ENCODE assay signal across 9 mouse cellular contexts in the genomic region with DNA sequence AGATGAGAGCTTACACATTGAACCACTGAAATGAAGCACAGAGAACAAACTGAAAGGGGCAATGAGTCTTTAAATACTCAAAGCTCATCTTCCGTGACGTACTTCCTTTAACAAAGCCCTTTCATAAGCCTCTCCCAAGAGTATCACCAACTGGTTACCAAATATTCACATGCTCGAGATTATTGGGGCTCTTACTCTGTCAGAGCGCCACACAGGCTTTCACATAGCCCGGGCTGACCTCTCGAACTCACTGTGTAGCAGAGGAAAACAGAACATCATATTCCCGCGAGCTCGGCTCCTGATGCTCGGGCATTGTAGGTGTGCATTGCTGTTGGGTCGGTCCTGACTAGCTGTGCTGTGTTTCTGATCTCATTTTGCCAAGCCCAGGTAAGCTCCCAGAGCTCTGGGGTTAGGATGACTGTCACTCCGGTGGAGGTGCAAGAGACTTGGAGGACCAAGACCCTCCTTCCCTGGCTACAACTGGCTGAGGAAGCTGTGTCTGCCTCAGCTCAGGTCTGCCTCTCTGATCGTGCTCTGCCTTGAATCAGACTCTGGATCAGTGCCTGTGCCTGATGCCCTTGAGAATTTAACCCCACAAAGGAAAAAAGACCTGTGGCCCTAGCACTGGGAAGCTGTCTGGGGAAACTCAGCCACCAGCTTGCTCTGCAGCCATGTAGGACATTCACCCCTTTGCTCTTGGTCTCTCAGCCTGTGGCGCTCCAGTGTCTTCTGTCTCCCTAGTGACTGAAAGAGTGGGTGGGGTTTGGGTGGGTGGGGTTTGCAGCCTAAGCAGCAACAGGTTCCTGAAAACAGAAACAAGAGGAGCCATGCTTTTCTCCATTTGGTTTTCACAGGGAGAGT. TPM values are rescaled to one million over a fixed set of nuclear protein-coding genes. Genes with fewer than 3 reads are reported as not detected.
DNase-seq lines count a peak whose midpoint lies in the region; TF ChIP-seq lines count a peak whose summit lies in the region.
"Had no signal": no experiment of that assay in that cellular context is flagged by ENCODE, and none has a peak within 500 bp of the region (broad histone marks: within the 10 kb centered on the region; RNA-seq: fewer than 3 reads in every experiment).

No protein-coding gene starts in this region.

- no peak for TF ChIP-seq POLR2A in heart, adult 2 months (IDR thresholded peaks at IDR 0.05; ENCODE audit: insufficient read depth, low read depth, low read length)

- peaks cover 27% of the 10 kb centered on the region for H3K4me1 ChIP-seq in heart, adult 2 months (ENCODE audit: control insufficient read depth, insufficient read depth, low read length)
- H3K4me1 ChIP-seq in brown adipose tissue, adult 24 weeks (ENCODE audit: control insufficient read depth, insufficient read depth, insufficient read length, low read length): peaks cover 56% of the 10 kb centered on the region
- H3K4me1 ChIP-seq in limb, embryonic 10.5 days: peaks cover 28% of the 10 kb centered on the region

- 53% methylated on average over 14 of the region's 14 CpGs for WGBS in heart, adult 2 months
- WGBS in macrophage (ENCODE audit: missing documents): 63% methylated on average over 14 of the region's 14 CpGs
- WGBS in limb, embryonic 10.5 days: 74% methylated on average over 14 of the region's 14 CpGs

- H3K79me2 ChIP-seq in heart, adult 2 months (replicated peaks; ENCODE audit: control insufficient read depth, insufficient read depth, low read length): no peaks in the 10 kb centered on the region
- H3K79me2 ChIP-seq in macrophage (ENCODE audit: inconsistent target): peaks cover 92% of the 10 kb centered on the region

- peak overlapping the region; percentile 70 for H3K27ac ChIP-seq in heart, adult 2 months
- H3K27ac ChIP-seq in brown adipose tissue, adult 24 weeks (replicated peaks; ENCODE audit: low read depth, low read length): peak overlapping the region; percentile 91
- peak overlapping the region; percentile 94 for H3K27ac ChIP-seq in macrophage
- H3K27ac ChIP-seq in limb, embryonic 10.5 days: no peak overlapping the region

- no peaks in the 10 kb centered on the region for H3K9me3 ChIP-seq in limb, embryonic 10.5 days (replicated peaks)

- H3K4me3 ChIP-seq in heart, adult 2 months: no peak overlapping the region
- H3K4me3 ChIP-seq in brown adipose tissue, adult 24 weeks (ENCODE audit: insufficient read depth, low read depth, low read length): no peak overlapping the region
- no peak overlapping the region for H3K4me3 ChIP-seq in macrophage (ENCODE audit: inconsistent target)
- no peak overlapping the region for H3K4me3 ChIP-seq in limb, embryonic 10.5 days
- H3K4me3 ChIP-seq: erythroblast, embryonic 14.5 days had no signal

- no peak for TF ChIP-seq EP300 in heart, adult 2 months (IDR thresholded peaks at IDR 0.05; ENCODE audit: insufficient read depth, low read depth, low read length)

- H3K36me3 ChIP-seq in heart, adult 2 months (ENCODE audit: control insufficient read depth, insufficient read depth, low read length): no peaks in the 10 kb centered on the region; the same call in 1 of the 2 replicates
- peaks cover 9% of the 10 kb centered on the region; the same call in 1 of the 2 replicates for H3K36me3 ChIP-seq in macrophage (ENCODE audit: inconsistent target)
- no peaks in the 10 kb centered on the region for H3K36me3 ChIP-seq in limb, embryonic 10.5 days

- no peaks in the 10 kb centered on the region for H3K27me3 ChIP-seq in heart, adult 2 months (ENCODE audit: control insufficient read depth, insufficient read depth, low read length)
- H3K27me3 ChIP-seq in limb, embryonic 10.5 days (ENCODE audit: low read depth, poor library complexity, severe bottlenecking): no peaks in the 10 kb centered on the region

- TF ChIP-seq CTCF in heart, adult 2 months (IDR thresholded peaks at IDR 0.05): no peak

- H3K9ac ChIP-seq in heart, adult 2 months (ENCODE audit: low read depth, low read length): no peak overlapping the region

- peak in 1 of 2 experiments; percentile 39 for DNase-seq in heart, adult 2 months
- DNase-seq in heart, postnatal 36 days: no peak
- peak; percentile 71 for DNase-seq in CD4-positive helper T cell, adult 2 months (ENCODE audit: low read depth, low spot score)
- DNase-seq in frontal cortex, postnatal 36 days (ENCODE audit: low spot score in 2 of 2): no peak
- DNase-seq in ovary, postnatal 36 days (ENCODE audit: low spot score): no peak
- no peak for DNase-seq in limb, embryonic 10.5 days (ENCODE audit: low spot score)

- intact Hi-C loops in heart, adult 2 months (cut with DNase I): no loop called here
- intact Hi-C loops in heart, postnatal 36 days (cut with DNase I): no loop called here

RNA-seq across cellular contexts. Expression of a gene that starts 22.5 kb away (rescaled TPM):
- total RNA-seq in heart, adult 2 months (2021): 10 to 100 TPM; 10.4 to 13.6 TPM
- polyA plus RNA-seq in heart, adult 2 months (2012; rRNA removed): 12.5 and 12.9 TPM in 2 replicates
- 10 to 100 TPM in 1 of 2 experiments, 1 to 10 TPM in 1; 7.5 to 10.2 TPM for total RNA-seq in heart, postnatal 36 days (2021)
- polyA plus RNA-seq in brown adipose tissue, adult 24 weeks (2012; ENCODE audit: insufficient read depth, insufficient read length, missing spikeins): 18.9 and 19.7 TPM in 2 replicates
- 100 to 1,000 TPM; 124 to 877 (median 414) TPM for total RNA-seq in macrophage (2018; cell fraction: chromatin; rRNA removed)
- total RNA-seq in macrophage (2018; cell fraction: cytosol; rRNA removed): 100 to 1,000 TPM in 6 of 26 experiments, 10 to 100 TPM in 20; 31.3 to 188 (median 58.0) TPM
- 100 to 1,000 TPM in 23 of 26 experiments, 10 to 100 TPM in 3; 76.4 to 499 (median 338) TPM for total RNA-seq in macrophage (2018; cell fraction: nucleus; rRNA removed)
- polyA plus RNA-seq in macrophage (2018): 37.2 to 60.7 TPM (median 44.6 TPM) in 3 replicates
- polyA plus RNA-seq in limb, embryonic 10.5 days (2016; fragmentation: Nextera tagmentation; extraction: Ambion mirVana): 4.5 and 8.0 TPM in 2 replicates

RNA-seq across cellular contexts. Expression of a gene that starts 36.1 kb away (rescaled TPM):
- 10 to 100 TPM; 66.7 to 71.9 TPM for total RNA-seq in heart, adult 2 months (2021)
- 17.3 and 36.1 TPM in 2 replicates for polyA plus RNA-seq in heart, adult 2 months (2012; rRNA removed)
- total RNA-seq in heart, postnatal 36 days (2021): 10 to 100 TPM; 56.1 to 62.1 TPM
- 18.0 and 29.7 TPM in 2 replicates for polyA plus RNA-seq in brown adipose tissue, adult 24 weeks (2012; ENCODE audit: insufficient read depth, insufficient read length, missing spikeins)
- total RNA-seq in macrophage (2018; cell fraction: chromatin; rRNA removed): 100 to 1,000 TPM in 25 of 26 experiments, 10 to 100 TPM in 1; 60.7 to 404 (median 167) TPM
- 10 to 100 TPM; 34.1 to 79.6 (median 45.1) TPM for total RNA-seq in macrophage (2018; cell fraction: cytosol; rRNA removed)
- total RNA-seq in macrophage (2018; cell fraction: nucleus; rRNA removed): 100 to 1,000 TPM in 14 of 26 experiments, 10 to 100 TPM in 12; 68.7 to 260 (median 106) TPM
- 31.1 to 76.3 TPM (median 53.5 TPM) in 3 replicates for polyA plus RNA-seq in macrophage (2018)
- polyA plus RNA-seq in limb, embryonic 10.5 days (2016; fragmentation: Nextera tagmentation; extraction: Ambion mirVana): 0.48 and 0.89 TPM in 2 replicates

RNA-seq across cellular contexts. Expression of a gene that starts 37.0 kb away (rescaled TPM):
- total RNA-seq in heart, adult 2 months (2021): 1 to 10 TPM; 8.3 to 8.6 TPM
- 11.2 and 12.0 TPM in 2 replicates for polyA plus RNA-seq in heart, adult 2 months (2012; rRNA removed)
- total RNA-seq in heart, postnatal 36 days (2021): 10 to 100 TPM; 10.5 to 13.8 TPM
- polyA plus RNA-seq in brown adipose tissue, adult 24 weeks (2012; ENCODE audit: insufficient read depth, insufficient read length, missing spikeins): 13.2 and 15.0 TPM in 2 replicates
- 10 to 100 TPM in 4 of 26 experiments, 1 to 10 TPM in 22; 2.6 to 11.8 (median 7.7) TPM for total RNA-seq in macrophage (2018; cell fraction: chromatin; rRNA removed)
- 10 to 100 TPM in 23 of 26 experiments, 1 to 10 TPM in 3; 7.6 to 18.9 (median 14.0) TPM for total RNA-seq in macrophage (2018; cell fraction: cytosol; rRNA removed)
- total RNA-seq in macrophage (2018; cell fraction: nucleus; rRNA removed): 10 to 100 TPM in 17 of 26 experiments, 1 to 10 TPM in 9; 4.2 to 18.9 (median 11.0) TPM
- 9.9 to 17.1 TPM (median 13.7 TPM) in 3 replicates for polyA plus RNA-seq in macrophage (2018)
- 41.4 and 47.7 TPM in 2 replicates for polyA plus RNA-seq in limb, embryonic 10.5 days (2016; fragmentation: Nextera tagmentation; extraction: Ambion mirVana)

RNA-seq across cellular contexts. Expression of a gene that starts 56.1 kb away (rescaled TPM):
- total RNA-seq in heart, adult 2 months (2021): 10 to 100 TPM; 60.4 to 70.2 TPM
- 128 and 199 TPM in 2 replicates for polyA plus RNA-seq in heart, adult 2 months (2012; rRNA removed)
- 10 to 100 TPM; 72.7 to 78.5 TPM for total RNA-seq in heart, postnatal 36 days (2021)
- polyA plus RNA-seq in brown adipose tissue, adult 24 weeks (2012; ENCODE audit: insufficient read depth, insufficient read length, missing spikeins): 158 and 192 TPM in 2 replicates
- total RNA-seq in macrophage (2018; cell fraction: chromatin; rRNA removed): 10 to 100 TPM; 15.4 to 54.4 (median 26.9) TPM
- total RNA-seq in macrophage (2018; cell fraction: cytosol; rRNA removed): 100 to 1,000 TPM; 145 to 203 (median 173) TPM
- 10 to 100 TPM; 32.5 to 92.7 (median 63.3) TPM for total RNA-seq in macrophage (2018; cell fraction: nucleus; rRNA removed)
- polyA plus RNA-seq in macrophage (2018): 119 to 193 TPM (median 182 TPM) in 3 replicates
- 206 and 208 TPM in 2 replicates for polyA plus RNA-seq in limb, embryonic 10.5 days (2016; fragmentation: Nextera tagmentation; extraction: Ambion mirVana)

RNA-seq across cellular contexts. Expression of a gene that starts 59.0 kb away (rescaled TPM):
- not detected for total RNA-seq in heart, adult 2 months (2021)
- 0.76 and 1.1 TPM in 2 replicates for polyA plus RNA-seq in heart, adult 2 months (2012; rRNA removed)
- total RNA-seq in heart, postnatal 36 days (2021): not detected
- polyA plus RNA-seq in brown adipose tissue, adult 24 weeks (2012; ENCODE audit: insufficient read depth, insufficient read length, missing spikeins): not detected in 2 replicates
- 10 to 100 TPM in 1 of 26 experiments, 1 to 10 TPM in 1, not detected in 24; 1.4 to 12.2 TPM for total RNA-seq in macrophage (2018; cell fraction: chromatin; rRNA removed)
- not detected for total RNA-seq in macrophage (2018; cell fraction: cytosol; rRNA removed)
- 1 to 10 TPM in 5 of 26 experiments, not detected in 21; 2.2 to 5.5 (median 3.4) TPM for total RNA-seq in macrophage (2018; cell fraction: nucleus; rRNA removed)
- polyA plus RNA-seq in macrophage (2018): not detected in 3 replicates
- polyA plus RNA-seq in limb, embryonic 10.5 days (2016; fragmentation: Nextera tagmentation; extraction: Ambion mirVana): not detected in 2 replicates
- polyA plus RNA-seq: erythroblast, embryonic 14.5 days had no signal
